Mouse (Mus musculus): ENCODE data around the gene Nol7. TPM values are rescaled to one million over a fixed set of nuclear protein-coding genes. Genes with fewer than 3 reads are reported as not detected.

Nol7 gene
- total and polyA plus RNA-seq, 2 experiments from 2014 or later: 34.6 to 183 TPM

GRCm38 (mm10) chr13:43445754-43446153 lies 47.6 kb downstream of the Nol7 start:
- Histone ChIP-seq H3K4me3 (ENCODE audit: low read length) (no peak overlapping the region), H3K36me3 (ENCODE audit: insufficient read depth, low read length) (no peaks in the 10 kb centered on the region), H3K27me3 (ENCODE audit: insufficient read depth, low read length) (no peaks in the 10 kb centered on the region), H3K4me1 (ENCODE audit: insufficient read depth, low read length) (no peaks in the 10 kb centered on the region), H3K9me3 (ENCODE audit: low read length) (no peaks in the 10 kb centered on the region), H3K27ac (no peak overlapping the region), H3K9ac (replicated peaks; ENCODE audit: low read length) (no peak overlapping the region), H3K4me2 (ENCODE audit: low read depth, low read length) (no peak overlapping the region)
- WGBS: 90% methylated on average over 4 of the region's 4 CpGs
- ATAC-seq: no peak
- DNase-seq (ENCODE audit: low spot score): no peak
- TF ChIP-seq CTCF (IDR thresholded peaks at IDR 0.05; ENCODE audit: low read depth): no peak

GRCm38 (mm10) chr13:43447721-43448120 lies 49.5 kb downstream of the Nol7 start:
- TF ChIP-seq CTCF (IDR thresholded peaks at IDR 0.05; ENCODE audit: low read depth): no peak
- H3K4me3 ChIP-seq (ENCODE audit: low read length): no peak overlapping the region
- 74% methylated on average over 3 of the region's 3 CpGs for WGBS
- no peak overlapping the region for H3K4me2 ChIP-seq (ENCODE audit: low read depth, low read length)
- no peaks in the 10 kb centered on the region for H3K9me3 ChIP-seq (ENCODE audit: low read length)
- no peaks in the 10 kb centered on the region for H3K4me1 ChIP-seq (ENCODE audit: insufficient read depth, low read length)
- no peaks in the 10 kb centered on the region for H3K36me3 ChIP-seq (ENCODE audit: insufficient read depth, low read length)
- no peak for DNase-seq (ENCODE audit: low spot score)
- no peak for ATAC-seq
- no peak overlapping the region for H3K9ac ChIP-seq (replicated peaks; ENCODE audit: low read length)
- H3K27ac ChIP-seq: no peak overlapping the region
- H3K27me3 ChIP-seq (ENCODE audit: insufficient read depth, low read length): no peaks in the 10 kb centered on the region

- H3K27me3 ChIP-seq (ENCODE audit: insufficient read depth, low read length): no peaks in the 10 kb centered on the region
- H3K9ac ChIP-seq (replicated peaks; ENCODE audit: low read length): no peak overlapping the region
- no peaks in the 10 kb centered on the region for H3K36me3 ChIP-seq (ENCODE audit: insufficient read depth, low read length)
- no peaks in the 10 kb centered on the region for H3K9me3 ChIP-seq (ENCODE audit: low read length)
- no peak overlapping the region for H3K4me3 ChIP-seq (ENCODE audit: low read length)
- DNase-seq (ENCODE audit: low spot score) (no peak), ATAC-seq (no peak)
- 83% methylated on average over 3 of the region's 3 CpGs for WGBS
- no peaks in the 10 kb centered on the region for H3K4me1 ChIP-seq (ENCODE audit: insufficient read depth, low read length)
- TF ChIP-seq CTCF (IDR thresholded peaks at IDR 0.05; ENCODE audit: low read depth): no peak
- no peak overlapping the region for H3K27ac ChIP-seq
- no peak overlapping the region for H3K4me2 ChIP-seq (ENCODE audit: low read depth, low read length)
These were observed 52.5 kb downstream of the Nol7 start for GRCm38 (mm10) chr13:43450686-43451085.

- no peak overlapping the region for H3K4me2 ChIP-seq (ENCODE audit: low read depth, low read length)
- 87% methylated on average over 2 of the region's 2 CpGs for WGBS
- H3K9me3 ChIP-seq (ENCODE audit: low read length): no peaks in the 10 kb centered on the region
- no peak overlapping the region for H3K4me3 ChIP-seq (ENCODE audit: low read length)
- no peak overlapping the region for H3K27ac ChIP-seq
- DNase-seq (ENCODE audit: low spot score): no peak
- H3K36me3 ChIP-seq (ENCODE audit: insufficient read depth, low read length): no peaks in the 10 kb centered on the region
- no peaks in the 10 kb centered on the region for H3K27me3 ChIP-seq (ENCODE audit: insufficient read depth, low read length)
- no peaks in the 10 kb centered on the region for H3K4me1 ChIP-seq (ENCODE audit: insufficient read depth, low read length)
- TF ChIP-seq CTCF (IDR thresholded peaks at IDR 0.05; ENCODE audit: low read depth): no peak
- H3K9ac ChIP-seq (replicated peaks; ENCODE audit: low read length): no peak overlapping the region
- no peak for ATAC-seq
These were observed 54.0 kb downstream of the Nol7 start for GRCm38 (mm10) chr13:43452177-43452576.

- Histone ChIP-seq H3K27me3 (ENCODE audit: insufficient read depth, low read length) (no peaks in the 10 kb centered on the region), H3K9me3 (ENCODE audit: low read length) (no peaks in the 10 kb centered on the region), H3K4me3 (ENCODE audit: low read length) (no peak overlapping the region), H3K4me2 (ENCODE audit: low read depth, low read length) (no peak overlapping the region), H3K4me1 (ENCODE audit: insufficient read depth, low read length) (no peaks in the 10 kb centered on the region), H3K27ac (no peak overlapping the region), H3K36me3 (ENCODE audit: insufficient read depth, low read length) (no peaks in the 10 kb centered on the region), H3K9ac (replicated peaks; ENCODE audit: low read length) (no peak overlapping the region)
- no peak for ATAC-seq
- TF ChIP-seq CTCF (IDR thresholded peaks at IDR 0.05; ENCODE audit: low read depth): no peak
- DNase-seq (ENCODE audit: low spot score): no peak
- WGBS: 22% methylated on average over 7 of the region's 7 CpGs
These were observed 54.8 kb downstream of the Nol7 start for GRCm38 (mm10) chr13:43452843-43453605.

- H3K27me3 ChIP-seq (ENCODE audit: insufficient read depth, low read length): no peaks in the 10 kb centered on the region
- no peak overlapping the region for H3K4me2 ChIP-seq (ENCODE audit: low read depth, low read length)
- no peaks in the 10 kb centered on the region for H3K36me3 ChIP-seq (ENCODE audit: insufficient read depth, low read length)
- DNase-seq (ENCODE audit: low spot score) (no peak), ATAC-seq (no peak)
- H3K4me3 ChIP-seq (ENCODE audit: low read length): no peak overlapping the region
- no peak overlapping the region for H3K9ac ChIP-seq (replicated peaks; ENCODE audit: low read length)
- H3K9me3 ChIP-seq (ENCODE audit: low read length): no peaks in the 10 kb centered on the region
- H3K4me1 ChIP-seq (ENCODE audit: insufficient read depth, low read length): no peaks in the 10 kb centered on the region
- no peak overlapping the region for H3K27ac ChIP-seq
- no peak for TF ChIP-seq CTCF (IDR thresholded peaks at IDR 0.05; ENCODE audit: low read depth)
- 88% methylated on average over 7 of the region's 7 CpGs for WGBS
These were observed 56.2 kb downstream of the Nol7 start for GRCm38 (mm10) chr13:43454431-43454830.

Other genes starting within 250 kb of the Nol7 start
- gene Tbc1d7, start 226.9 kb upstream of the Nol7 start, total RNA-seq (2014; rRNA removed): 39.9 and 42.7 TPM in 2 replicates
- 86.6 and 87.9 TPM in 2 replicates for gene Tbc1d7, start 226.9 kb upstream of the Nol7 start, polyA plus RNA-seq (2015; fragmentation: Nextera tagmentation; extraction: Ambion mirVana)
- gene Gfod1, start 94.2 kb upstream of the Nol7 start, total RNA-seq (2014; rRNA removed): 26.3 and 26.9 TPM in 2 replicates
- gene Gfod1, start 94.2 kb upstream of the Nol7 start, polyA plus RNA-seq (2015; fragmentation: Nextera tagmentation; extraction: Ambion mirVana): 2.6 and 2.7 TPM in 2 replicates
- 15.7 and 25.2 TPM in 2 replicates for gene Sirt5, start 32.9 kb upstream of the Nol7 start, total RNA-seq (2014; rRNA removed)
- gene Sirt5, start 32.9 kb upstream of the Nol7 start, polyA plus RNA-seq (2015; fragmentation: Nextera tagmentation; extraction: Ambion mirVana): 22.9 and 23.7 TPM in 2 replicates
- 52.7 and 67.1 TPM in 2 replicates for gene Ranbp9, start 82.9 kb downstream of the Nol7 start, total RNA-seq (2014; rRNA removed)
- gene Ranbp9, start 82.9 kb downstream of the Nol7 start, polyA plus RNA-seq (2015; fragmentation: Nextera tagmentation; extraction: Ambion mirVana): 9.6 and 11.0 TPM in 2 replicates
- gene Mcur1, start 161.8 kb downstream of the Nol7 start, total RNA-seq (2014; rRNA removed): 9.3 and 12.4 TPM in 2 replicates
- 8.0 and 8.4 TPM in 2 replicates for gene Mcur1, start 161.8 kb downstream of the Nol7 start, polyA plus RNA-seq (2015; fragmentation: Nextera tagmentation; extraction: Ambion mirVana)
- gene Rnf182, start 217.3 kb downstream of the Nol7 start, total RNA-seq (2014; rRNA removed): 7.5 and 10.0 TPM in 2 replicates
- 20.7 and 26.2 TPM in 2 replicates for gene Rnf182, start 217.3 kb downstream of the Nol7 start, polyA plus RNA-seq (2015; fragmentation: Nextera tagmentation; extraction: Ambion mirVana)